8 mouse cellular contexts compared by ENCODE assay signal in genomic region chr13:3359751-3360260, GRCm38 (mm10).
A peak's percentile ranks its signal among the peaks of the same experiment; 100 is the strongest.
DNase-seq lines count a peak whose midpoint lies in the region; ATAC-seq and TF ChIP-seq lines count a peak whose summit lies in the region.
"Not testable (repeated sequence)": the region's sequence is repeated elsewhere in the genome, so short reads cannot be mapped to it uniquely, and the experiment has no call there.

No protein-coding gene starts in this region.

- peak overlapping the region; percentile 90 for H3K4me2 ChIP-seq in hindbrain, embryonic 13.5 days
- H3K4me2 ChIP-seq in liver, postnatal 0 days (ENCODE audit: low read depth, low read length), result peak overlapping the region; percentile 93
- H3K4me2 ChIP-seq in midbrain, embryonic 15.5 days, result peak overlapping the region; percentile 97
- H3K4me2 ChIP-seq in stomach, embryonic 16.5 days (ENCODE audit: low read depth, low read length), result peak overlapping the region; percentile 97

- TF ChIP-seq EP300 in liver, postnatal 0 days (IDR thresholded peaks at IDR 0.05; ENCODE audit: low read depth), result not testable (repeated sequence)

- not testable (repeated sequence) for TF ChIP-seq CTCF in Patski (IDR thresholded peaks at IDR 0.05); gastrocnemius, adult 2 months (IDR thresholded peaks at IDR 0.05); liver, postnatal 0 days (IDR thresholded peaks at IDR 0.05; ENCODE audit: low read depth)

- ATAC-seq in Patski, result peak; percentile 19
- ATAC-seq in hindbrain, embryonic 13.5 days (ENCODE audit: low FRiP score), result 0 out of 2 replicates have a peak, but pooled peaks have one; percentile 16
- ATAC-seq in liver, postnatal 0 days; stomach, embryonic 16.5 days (ENCODE audit: insufficient read depth, low FRiP score): not testable (repeated sequence)
- ATAC-seq in midbrain, embryonic 15.5 days (replicated peaks), result peak; percentile 25; the same call in 1 of the 2 replicates

- H3K9me3 ChIP-seq in hindbrain, embryonic 13.5 days; liver, postnatal 0 days (ENCODE audit: low read length); midbrain, embryonic 15.5 days; stomach, embryonic 16.5 days (replicated peaks; ENCODE audit: control insufficient read depth, low read length): not testable (repeated sequence)

- CTCF ChIA-PET in Patski (lab: Charles Lee), result not testable (repeated sequence)

- POLR2A ChIA-PET in Patski (lab: Charles Lee), result not testable (repeated sequence)

- H3K27ac ChIP-seq in gastrocnemius, adult 2 months; hindbrain, embryonic 13.5 days; liver, postnatal 0 days (ENCODE audit: low read depth); midbrain, embryonic 15.5 days; stomach, embryonic 16.5 days (ENCODE audit: low read length): not testable (repeated sequence)

- intact Hi-C loops in gastrocnemius, adult 2 months (cut with DNase I), result not testable (repeated sequence)

- WGBS in hindbrain, embryonic 13.5 days, result 2% methylated on average over 35 of the region's 35 CpGs
- WGBS in liver, postnatal 0 days (ENCODE audit: insufficient replicate concordance), result 2% methylated on average over 35 of the region's 35 CpGs
- 2% methylated on average over 35 of the region's 35 CpGs for WGBS in midbrain, embryonic 15.5 days
- WGBS in stomach, embryonic 16.5 days, result under 1% methylated on average over 35 of the region's 35 CpGs

- H3K4me1 ChIP-seq in hindbrain, embryonic 13.5 days (replicated peaks), result peaks cover 33% of the 10 kb centered on the region
- H3K4me1 ChIP-seq in liver, postnatal 0 days (ENCODE audit: insufficient read depth), result not testable (repeated sequence)
- peaks cover 33% of the 10 kb centered on the region for H3K4me1 ChIP-seq in midbrain, embryonic 15.5 days
- H3K4me1 ChIP-seq in stomach, embryonic 16.5 days (ENCODE audit: control insufficient read depth, insufficient read depth, low read length), result peaks cover 11% of the 10 kb centered on the region

- peaks cover 12% of the 10 kb centered on the region for H3K27me3 ChIP-seq in Patski
- H3K27me3 ChIP-seq in hindbrain, embryonic 13.5 days, result peaks cover 64% of the 10 kb centered on the region
- H3K27me3 ChIP-seq in liver, postnatal 0 days (ENCODE audit: insufficient read depth, low read length), result peaks cover 33% of the 10 kb centered on the region
- H3K27me3 ChIP-seq in midbrain, embryonic 15.5 days (replicated peaks), result peaks cover 44% of the 10 kb centered on the region
- peaks cover 25% of the 10 kb centered on the region for H3K27me3 ChIP-seq in stomach, embryonic 16.5 days (ENCODE audit: control insufficient read depth, insufficient read depth, low read length)

- in situ Hi-C loops in Patski (cut with MboI; ENCODE audit: low pct_unique_long_range_greater_than_20kb), result not testable (repeated sequence)

- H3K4me3 ChIP-seq in gastrocnemius, adult 2 months, result peak overlapping the region; percentile 73
- peak overlapping the region; percentile 50 for H3K4me3 ChIP-seq in hindbrain, embryonic 13.5 days
- H3K4me3 ChIP-seq in liver, postnatal 0 days (ENCODE audit: low read depth, low read length), result peak overlapping the region; percentile 59
- peak overlapping the region; percentile 49 for H3K4me3 ChIP-seq in midbrain, embryonic 15.5 days
- peak overlapping the region; percentile 65 for H3K4me3 ChIP-seq in stomach, embryonic 16.5 days (replicated peaks; ENCODE audit: low read length)

- H3K36me3 ChIP-seq in hindbrain, embryonic 13.5 days; liver, postnatal 0 days (replicated peaks; ENCODE audit: insufficient read depth, low read length); midbrain, embryonic 15.5 days (replicated peaks); stomach, embryonic 16.5 days (ENCODE audit: control insufficient read depth, insufficient read depth, low read length): not testable (repeated sequence)

- H3K9ac ChIP-seq in hindbrain, embryonic 13.5 days; liver, postnatal 0 days (replicated peaks); midbrain, embryonic 15.5 days: not testable (repeated sequence)
- H3K9ac ChIP-seq in stomach, embryonic 16.5 days (ENCODE audit: low read length), result peak overlapping the region; percentile 65; the same call in 1 of the 2 replicates

- DNase-seq in Patski (ENCODE audit: low read depth, low spot score); gastrocnemius, adult 2 months: not testable (repeated sequence)
- DNase-seq in cerebellum, postnatal 36 days, result peak; percentile 30 to 40
- peak; percentile 41 to 66 for DNase-seq in kidney, postnatal 25 days
- peak; percentile 12 for DNase-seq in liver, postnatal 0 days
